In genomic region chr15:97809206-97809605, GRCm38 (mm10) we compare ENCODE assay signal across 25 mouse cellular contexts. TPM values are rescaled to one million over a fixed set of nuclear protein-coding genes. Genes with fewer than 3 reads are reported as not detected.
"Had no signal": no experiment of that assay in that cellular context is flagged by ENCODE, and none has a peak within 500 bp of the region (broad histone marks: within the 10 kb centered on the region; RNA-seq: fewer than 3 reads in every experiment).

No protein-coding gene starts in this region.

- H3K27me3 ChIP-seq: embryonic facial prominence, embryonic 12.5 days; embryonic facial prominence, embryonic 13.5 days; embryonic facial prominence, embryonic 15.5 days; forebrain, embryonic 12.5 days; forebrain, embryonic 13.5 days; forebrain, embryonic 15.5 days had no signal

- ATAC-seq: forebrain, embryonic 13.5 days; forebrain, embryonic 14.5 days; forebrain, embryonic 15.5 days; forebrain, embryonic 16.5 days; forebrain, postnatal 0 days had no signal

- H3K4me2 ChIP-seq: embryonic facial prominence, embryonic 12.5 days; embryonic facial prominence, embryonic 13.5 days; embryonic facial prominence, embryonic 15.5 days; forebrain, embryonic 12.5 days; forebrain, embryonic 13.5 days; forebrain, embryonic 15.5 days had no signal

- H3K9me3 ChIP-seq: embryonic facial prominence, embryonic 10.5 days; embryonic facial prominence, embryonic 12.5 days; embryonic facial prominence, embryonic 13.5 days; embryonic facial prominence, embryonic 15.5 days; forebrain, embryonic 10.5 days; forebrain, embryonic 12.5 days; forebrain, embryonic 13.5 days; forebrain, embryonic 15.5 days; heart, embryonic 10.5 days had no signal

- H3K27ac ChIP-seq: embryonic facial prominence, embryonic 10.5 days; embryonic facial prominence, embryonic 12.5 days; embryonic facial prominence, embryonic 13.5 days; embryonic facial prominence, embryonic 15.5 days; forebrain, embryonic 10.5 days; forebrain, embryonic 12.5 days; forebrain, embryonic 13.5 days; forebrain, embryonic 15.5 days; heart, adult 2 months; heart, embryonic 10.5 days had no signal

- H3K9ac ChIP-seq: embryonic facial prominence, embryonic 12.5 days; embryonic facial prominence, embryonic 13.5 days; embryonic facial prominence, embryonic 15.5 days; forebrain, embryonic 12.5 days; forebrain, embryonic 13.5 days; forebrain, embryonic 15.5 days; forebrain, postnatal 0 days had no signal

- H3K4me3 ChIP-seq: embryonic facial prominence, embryonic 10.5 days; embryonic facial prominence, embryonic 12.5 days; embryonic facial prominence, embryonic 13.5 days; embryonic facial prominence, embryonic 15.5 days; erythroblast, embryonic 14.5 days; forebrain, embryonic 10.5 days; forebrain, embryonic 12.5 days; forebrain, embryonic 13.5 days; forebrain, embryonic 15.5 days; gastrocnemius, adult 2 months; heart, adult 2 months; heart, embryonic 10.5 days had no signal

- DNase-seq: cerebellum, adult 9-11 months; cerebellum, postnatal 10 days; cerebellum, postnatal 14 days; cerebellum, postnatal 25 days; cerebellum, postnatal 36 days; embryo, embryonic 11 days; forebrain, postnatal 0 days; gastrocnemius, postnatal 10 days; gastrocnemius, postnatal 14 days; gastrocnemius, postnatal 25 days; gastrocnemius, postnatal 36 days; heart, adult 2 months had no signal

RNA-seq across cellular contexts. Expression of gene Rapgef3, which starts 41.4 kb away (rescaled TPM):
- polyA plus RNA-seq: erythroblast, embryonic 14.5 days had no signal
